Mouse (Mus musculus) v-Abl transformed pro-B cells (cell line): Measurements from ENCODE around the gene Arhgef16.

Source experiments
- in situ Hi-C, 2 experiments: fragments of 400-800 bp; cut with MboI; formaldehyde crosslinking; loops; one replicate each; pipeline ENCODE4 v1.15.1; 2025; ENCODE audit not compliant: unreplicated experiment in 2 of 2

The Arhgef16 gene

DNA sequence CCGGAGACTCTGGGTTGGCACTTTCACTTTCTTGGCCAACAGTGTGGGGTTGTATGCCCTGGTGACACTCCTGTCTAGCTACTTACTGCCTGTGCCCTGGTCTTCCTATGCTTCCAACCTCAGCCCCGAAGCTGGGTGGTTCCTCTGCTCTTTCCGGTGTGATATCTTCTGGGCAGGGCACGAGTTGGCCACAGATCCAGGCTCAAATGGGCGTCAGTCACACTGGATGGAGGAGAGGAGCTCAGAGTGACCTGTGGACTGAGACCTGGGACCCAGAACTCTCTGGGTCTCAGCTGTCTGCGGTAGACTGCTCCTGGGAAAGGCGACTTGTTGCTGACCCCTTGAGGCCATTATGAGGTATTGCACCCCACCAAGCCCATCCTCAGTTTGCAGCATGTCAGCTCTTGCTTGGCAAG is at the start of gene Arhgef16:
Gene Arhgef16, minus strand, starts transcription at position 211 of the 416 bp plus-strand sequence.
- in situ Hi-C loops = no loop called here

DNA sequence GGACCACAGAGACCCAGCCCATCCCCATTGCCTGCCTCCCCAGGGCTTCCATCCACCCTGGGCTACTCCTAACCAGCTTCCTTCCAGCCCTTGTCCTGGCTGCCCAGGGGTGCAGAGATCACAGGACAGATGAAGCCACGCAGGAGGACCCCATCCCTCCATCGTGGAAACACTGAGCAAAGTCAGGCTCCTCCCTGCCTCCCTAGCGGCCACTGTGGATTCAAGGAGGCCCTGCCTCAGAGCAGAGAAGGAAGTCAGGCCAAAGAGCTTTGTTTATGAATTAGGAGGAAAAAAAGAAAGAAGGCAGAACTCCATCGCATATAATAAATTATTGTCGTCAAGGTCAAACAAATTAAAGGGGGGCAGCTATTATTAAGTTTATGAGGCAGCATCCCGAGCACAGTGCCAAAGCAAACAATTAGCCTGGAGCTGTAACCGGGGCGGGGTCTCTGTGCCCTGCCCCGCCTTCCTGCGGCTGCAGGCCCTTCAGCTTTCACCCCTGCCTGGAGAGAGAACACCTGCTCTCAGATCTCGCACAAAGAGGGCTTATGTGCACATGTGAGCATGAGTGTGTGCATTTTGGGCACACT is 46.8 kb upstream of the Arhgef16 start:
- in situ Hi-C loops = no loop called here

DNA sequence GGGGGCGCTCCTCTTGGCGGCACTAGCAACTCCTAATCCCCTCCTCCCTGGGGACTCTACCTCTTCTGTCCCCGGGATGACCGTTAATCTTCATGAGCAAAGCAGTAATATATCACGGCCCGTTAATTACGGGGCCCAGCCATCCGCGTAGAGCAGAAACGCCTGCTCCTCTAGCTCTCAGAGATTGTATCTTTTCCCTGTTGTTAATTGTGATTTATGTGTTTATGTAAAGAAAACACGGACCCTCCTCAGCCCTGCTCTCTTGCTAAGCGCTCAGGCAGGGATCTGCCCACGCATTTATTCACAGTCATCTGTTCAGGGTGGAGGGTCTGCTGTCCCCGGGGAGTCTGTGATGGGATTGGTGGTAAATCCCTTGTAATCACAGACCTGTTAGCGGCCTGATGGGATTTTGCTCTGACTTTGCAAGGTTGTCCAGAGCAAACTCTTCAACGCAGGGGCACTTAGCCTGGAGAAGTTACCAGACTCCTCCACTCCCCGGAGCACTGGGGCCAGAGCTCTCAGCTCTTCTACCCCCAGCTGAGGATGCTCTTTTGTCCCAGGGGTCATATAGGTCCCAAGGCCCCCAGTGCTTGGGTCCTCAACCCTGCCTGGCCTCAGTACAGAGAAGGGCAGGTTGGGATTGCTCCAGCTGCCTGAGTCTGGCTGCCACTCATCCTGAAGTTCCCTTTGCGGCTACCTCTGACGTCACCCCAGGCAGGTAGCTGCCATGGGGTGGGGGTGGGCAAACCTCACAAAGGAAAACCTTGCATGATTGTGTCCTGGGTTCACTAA is 45.5 kb upstream of the Arhgef16 start:
- in situ Hi-C loops = no loop called here

DNA sequence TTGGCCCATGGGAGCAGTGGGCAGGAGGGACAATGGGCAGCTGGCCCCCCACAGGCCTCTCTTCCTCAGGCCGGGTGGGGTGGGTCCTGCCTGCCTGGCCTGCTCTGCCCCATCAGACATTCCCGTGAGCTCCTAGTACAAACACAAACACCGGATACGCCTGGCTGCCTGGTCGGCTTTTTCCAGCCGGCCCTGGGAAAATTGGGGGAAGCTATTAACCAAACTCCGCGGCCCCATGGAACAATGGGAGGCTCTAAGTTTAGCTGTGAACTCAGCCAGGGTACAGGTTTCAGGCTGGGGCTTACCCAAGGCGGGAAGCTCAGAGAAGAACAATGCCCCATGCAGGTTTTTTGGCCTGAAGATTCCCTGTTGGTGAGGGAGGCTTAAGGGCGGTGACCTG is 35.2 kb upstream of the Arhgef16 start:
- in situ Hi-C loops = no loop called here

DNA sequence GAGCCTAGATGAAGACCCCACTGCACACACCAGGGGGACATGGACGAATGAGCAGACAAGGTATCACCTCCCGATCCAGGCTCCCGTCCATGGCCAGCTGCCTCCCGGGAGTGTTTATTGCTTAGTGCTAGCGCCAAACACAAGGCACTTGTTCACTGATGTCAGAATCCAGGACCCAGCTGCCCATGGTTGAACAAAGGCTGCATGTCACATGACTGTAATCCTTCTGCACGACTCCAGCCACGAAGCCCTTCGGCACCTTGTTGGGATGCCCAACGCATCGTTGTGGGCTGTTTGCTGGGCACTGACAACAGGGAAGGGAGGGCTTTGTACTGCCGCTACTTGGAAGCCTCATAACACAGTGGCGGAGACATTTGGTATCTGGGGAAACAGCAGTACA is 34.3 kb upstream of the Arhgef16 start, which contains the start of gene B230104I21Rik:
Gene B230104I21Rik, plus strand, starts transcription at position 367 of the 400 bp plus-strand sequence.
- in situ Hi-C loops = no loop called here

DNA sequence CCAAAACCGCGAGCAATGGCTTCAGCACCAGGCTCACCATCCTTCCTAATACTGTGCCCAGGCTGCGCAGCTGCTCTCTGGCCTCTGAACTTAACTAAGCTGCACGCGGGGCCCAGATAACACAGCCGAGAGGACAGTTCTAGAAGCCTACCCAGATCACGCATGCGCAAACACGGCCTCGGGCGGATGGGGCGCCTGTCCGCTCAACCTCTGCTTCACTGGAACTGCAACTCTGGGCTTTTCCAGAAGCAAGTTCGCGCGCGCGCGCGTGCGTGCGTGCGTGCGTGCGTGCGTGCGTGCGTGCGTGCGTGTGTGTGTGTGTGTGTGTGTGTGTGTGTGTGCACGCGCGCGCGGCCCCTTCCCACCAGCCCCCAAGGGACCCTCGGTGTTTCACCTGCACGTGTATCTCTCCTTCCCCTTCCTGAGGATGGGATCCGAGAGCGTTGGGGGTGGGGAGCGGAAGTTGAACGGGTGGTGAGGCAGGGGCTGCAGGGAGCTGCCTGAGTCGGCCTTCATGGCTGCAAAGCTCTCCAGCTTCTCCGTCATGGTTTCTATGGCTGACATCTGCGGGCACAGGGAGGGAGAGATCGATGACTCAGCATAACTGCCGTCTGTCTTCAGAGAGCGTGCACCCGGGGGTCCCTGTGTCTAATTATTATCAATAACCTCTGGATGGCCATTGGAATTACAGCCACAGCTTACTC is 33.4 kb upstream of the Arhgef16 start:
- in situ Hi-C loops = no loop called here

DNA sequence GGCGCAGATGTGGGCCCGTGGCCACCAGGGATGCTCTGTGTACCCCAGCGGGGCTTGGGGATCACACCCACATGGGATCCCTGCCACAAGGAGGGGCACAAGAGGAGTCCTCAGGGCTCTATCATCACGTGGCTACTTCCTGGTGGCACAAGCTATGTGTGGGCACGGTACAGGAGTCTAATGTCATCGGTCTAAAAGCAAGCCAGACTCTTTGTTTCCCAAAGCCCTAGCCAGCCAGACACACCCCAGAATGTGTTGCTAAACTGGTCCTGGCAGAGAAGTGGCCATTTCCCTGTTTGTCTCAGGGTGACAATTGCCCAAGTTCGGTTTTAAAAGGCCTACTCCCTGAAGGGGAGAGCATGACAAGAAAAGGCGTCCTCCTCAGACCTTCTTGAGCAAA is 31.8 kb upstream of the Arhgef16 start:
- in situ Hi-C loops = no loop called here

DNA sequence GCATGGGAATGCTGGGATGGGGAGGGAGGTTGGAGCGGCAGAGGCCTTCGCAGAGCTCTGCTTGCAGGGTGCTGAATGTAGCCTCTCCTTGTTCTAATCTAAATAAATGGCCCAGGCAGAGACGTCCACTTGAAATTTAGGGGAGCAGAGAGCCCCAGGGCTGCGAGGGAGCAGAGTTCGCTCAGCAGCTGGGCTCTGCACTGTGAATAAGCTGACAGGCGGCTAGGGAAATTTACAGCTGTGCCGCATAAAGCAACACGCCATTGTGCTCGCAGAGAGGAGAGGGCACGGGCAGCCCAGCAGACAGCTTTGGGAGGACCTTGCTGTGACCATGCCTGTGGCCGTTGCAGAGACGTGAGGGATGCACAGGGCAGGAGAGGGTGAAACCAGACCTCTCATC is 29.8 kb upstream of the Arhgef16 start:
- in situ Hi-C loops = no loop called here

DNA sequence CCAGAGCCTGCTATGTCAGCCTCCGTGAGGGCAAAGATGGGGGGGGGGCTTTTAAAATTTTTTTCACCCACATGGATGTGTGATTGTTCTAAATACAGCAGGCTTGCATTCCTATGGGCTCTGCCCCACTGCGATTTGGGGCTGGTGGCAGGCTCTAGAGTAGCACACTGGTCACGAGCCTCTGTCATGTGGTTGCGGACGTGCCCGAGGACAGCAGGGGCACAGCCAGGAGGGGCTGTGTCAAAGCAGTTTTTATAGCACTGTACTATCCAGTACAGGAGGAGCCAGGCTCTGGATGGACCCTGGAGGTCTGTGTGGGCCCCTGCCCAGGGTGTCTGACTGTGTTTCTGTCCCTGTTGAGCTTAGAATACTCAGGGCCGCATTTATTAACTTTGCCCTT is 28.5 kb upstream of the Arhgef16 start:
- in situ Hi-C loops = no loop called here

DNA sequence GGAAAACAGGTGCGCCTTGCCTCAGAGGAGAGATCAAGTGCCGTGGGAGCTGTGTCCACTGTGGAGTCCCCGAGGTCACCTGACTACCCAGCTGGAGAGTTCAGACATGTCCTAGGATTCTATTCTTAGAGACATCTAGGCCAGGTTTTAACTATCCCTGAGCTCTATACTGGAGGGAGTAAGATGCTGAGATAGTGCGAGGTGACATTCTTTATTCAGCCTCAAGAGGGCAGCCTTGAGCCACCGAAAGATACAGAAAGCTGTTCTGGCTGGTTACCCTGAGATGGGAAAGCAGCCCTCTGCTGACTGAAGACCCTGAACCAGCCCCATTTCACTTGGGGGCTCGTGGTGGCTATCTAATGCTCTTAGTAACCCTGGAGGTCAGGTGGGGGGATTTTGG is 27.4 kb upstream of the Arhgef16 start:
- in situ Hi-C loops = no loop called here

DNA sequence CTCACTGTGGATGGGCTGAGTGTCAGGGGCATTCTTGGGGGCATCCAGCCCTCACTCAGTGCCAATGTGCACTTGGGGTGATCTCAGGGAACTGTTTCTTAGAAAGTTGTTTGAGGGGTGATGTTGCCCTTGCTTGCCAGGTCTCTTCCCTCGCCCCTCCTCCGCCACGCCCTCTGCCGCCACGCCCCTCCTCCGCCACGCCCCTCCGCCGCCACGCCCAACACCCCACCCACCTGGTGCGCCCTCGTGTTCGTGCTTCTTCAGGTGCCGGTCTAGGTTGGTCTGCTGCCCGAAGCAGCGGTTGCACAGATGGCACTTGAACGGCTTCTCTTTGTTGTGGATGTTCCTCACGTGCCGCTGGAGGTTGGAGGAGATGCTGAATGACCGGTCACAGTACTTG is 27.0 kb upstream of the Arhgef16 start:
- in situ Hi-C loops = no loop called here

DNA sequence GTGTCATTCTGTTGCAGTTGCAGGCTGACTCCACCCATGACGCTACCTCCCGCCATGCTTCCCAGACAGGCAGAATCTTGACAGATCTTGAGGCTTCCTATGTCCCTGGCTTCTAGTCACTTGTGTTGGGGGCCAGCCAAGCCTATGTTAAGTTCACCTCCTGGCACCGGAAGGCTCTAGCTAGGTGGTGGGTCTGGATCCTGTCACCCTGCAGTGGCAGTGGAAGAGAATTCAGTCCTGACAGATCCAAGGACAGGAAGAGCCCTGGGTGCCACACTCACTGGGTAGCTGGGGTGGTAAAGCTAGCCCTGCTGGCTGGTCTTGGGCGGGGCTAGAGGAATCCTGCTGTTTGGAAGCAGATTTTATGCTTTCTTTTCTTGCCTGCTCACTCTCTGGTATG is 23.9 kb upstream of the Arhgef16 start:
- in situ Hi-C loops = no loop called here

DNA sequence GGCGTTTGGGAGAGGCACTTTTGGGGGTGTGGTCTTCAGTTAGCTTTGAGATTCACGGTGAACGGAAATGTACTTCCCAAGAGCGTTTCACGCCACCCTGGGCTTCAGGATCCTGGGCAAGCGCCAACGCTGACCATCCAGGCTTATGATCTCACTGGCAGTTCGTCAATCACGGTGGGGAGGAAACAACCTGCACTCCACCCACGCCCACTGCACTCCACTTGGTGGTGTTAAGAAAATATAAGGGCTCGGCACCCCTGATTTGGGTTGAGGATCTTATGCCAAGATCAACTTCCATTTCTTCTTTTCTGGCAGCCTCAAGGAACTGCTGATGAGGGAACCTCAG is 12.1 kb upstream of the Arhgef16 start:
- in situ Hi-C loops = no loop called here

DNA sequence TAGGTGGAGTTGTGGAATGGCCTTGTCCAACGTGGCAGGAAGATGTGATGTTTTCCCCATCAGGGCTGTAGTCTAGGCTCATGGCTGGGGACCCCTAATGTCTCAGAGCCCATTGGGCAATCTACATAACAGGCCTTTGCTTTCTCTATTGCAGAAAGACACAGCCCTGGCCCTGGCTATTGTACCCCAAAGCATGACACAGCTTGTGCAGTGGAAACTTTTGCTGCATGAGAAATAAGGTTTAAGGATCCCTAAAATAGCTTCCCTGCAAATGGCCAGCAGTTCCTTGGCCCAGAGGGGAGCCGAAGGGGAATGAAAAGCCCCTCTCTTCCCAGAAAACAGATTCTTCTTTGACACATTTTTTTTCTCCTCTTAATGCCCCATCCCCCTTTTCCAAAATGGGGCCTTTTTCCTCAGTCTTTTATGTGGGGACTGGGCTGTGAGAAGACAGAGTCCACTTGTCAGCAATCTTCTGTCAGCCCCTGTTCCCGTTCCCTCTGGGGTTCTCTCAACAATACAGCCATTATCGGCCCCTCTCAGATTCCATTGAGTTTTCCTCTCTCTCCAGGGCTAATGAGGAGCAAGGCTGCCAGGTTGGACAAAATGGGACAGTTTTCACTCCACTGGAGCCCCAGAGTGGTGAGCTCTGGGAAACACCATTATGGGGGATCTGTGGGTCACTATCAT is 11.6 kb upstream of the Arhgef16 start:
- in situ Hi-C loops = no loop called here

DNA sequence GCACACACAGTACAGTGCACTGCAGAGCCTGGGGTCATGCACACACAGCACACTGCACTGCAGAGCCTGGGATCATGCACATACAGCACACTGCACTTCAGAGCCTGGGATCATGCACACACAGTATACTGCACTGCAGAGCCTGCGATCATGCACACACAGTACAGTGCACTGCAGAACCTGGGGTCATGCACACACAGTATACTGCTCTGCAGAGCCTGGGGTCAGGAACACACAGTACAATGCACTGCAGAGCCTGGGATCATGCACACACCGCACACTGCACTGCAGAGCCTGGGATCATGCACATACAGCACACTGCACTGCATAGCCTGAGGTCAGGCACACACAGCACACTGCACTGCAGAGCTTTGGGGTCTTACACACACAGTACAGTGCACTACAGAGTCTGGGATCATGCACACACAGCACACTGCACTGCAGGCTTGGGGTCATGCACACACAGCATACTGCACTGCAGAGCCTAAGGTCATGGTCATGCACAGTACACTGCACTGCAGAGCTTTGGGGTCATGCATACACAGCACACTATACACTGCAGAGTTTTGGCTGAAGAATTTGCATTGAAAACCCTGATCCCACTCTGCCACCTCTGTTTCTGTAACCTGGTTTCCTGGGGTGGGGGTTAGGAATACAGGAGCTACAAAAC is 10.8 kb upstream of the Arhgef16 start:
- in situ Hi-C loops = no loop called here

DNA sequence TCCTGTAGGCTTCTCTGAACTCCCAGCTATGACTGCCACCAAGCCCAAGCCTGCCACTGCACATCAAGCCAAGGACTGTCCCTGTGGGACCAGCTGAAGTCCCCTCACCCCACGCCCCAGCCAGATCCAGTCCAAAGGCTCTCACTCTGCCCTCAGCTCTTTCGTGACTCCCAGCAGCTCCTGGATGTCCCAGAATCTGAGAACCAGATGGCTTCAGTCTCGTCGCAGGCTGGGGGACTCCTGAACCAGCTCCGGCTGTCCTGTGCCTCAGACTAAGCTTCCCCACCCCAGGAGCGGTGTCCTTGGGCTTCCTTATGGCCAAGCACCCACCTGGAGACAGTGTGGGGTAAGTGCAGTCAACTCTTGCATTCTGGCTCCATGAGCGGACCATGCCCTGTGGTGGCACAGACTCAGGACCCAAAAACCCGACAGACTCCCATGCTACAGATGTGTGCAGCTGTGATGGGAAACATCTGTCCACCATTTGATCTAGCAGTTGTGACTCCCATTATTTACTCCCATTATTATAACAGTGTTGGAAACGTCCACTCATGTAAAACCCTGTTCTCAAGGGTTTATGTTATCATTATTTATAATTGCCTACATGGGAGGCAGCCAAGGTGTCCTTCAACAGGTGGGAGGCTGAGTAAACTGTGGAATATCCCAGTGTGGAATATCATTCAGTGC is 9.2 kb upstream of the Arhgef16 start:
- in situ Hi-C loops = no loop called here

DNA sequence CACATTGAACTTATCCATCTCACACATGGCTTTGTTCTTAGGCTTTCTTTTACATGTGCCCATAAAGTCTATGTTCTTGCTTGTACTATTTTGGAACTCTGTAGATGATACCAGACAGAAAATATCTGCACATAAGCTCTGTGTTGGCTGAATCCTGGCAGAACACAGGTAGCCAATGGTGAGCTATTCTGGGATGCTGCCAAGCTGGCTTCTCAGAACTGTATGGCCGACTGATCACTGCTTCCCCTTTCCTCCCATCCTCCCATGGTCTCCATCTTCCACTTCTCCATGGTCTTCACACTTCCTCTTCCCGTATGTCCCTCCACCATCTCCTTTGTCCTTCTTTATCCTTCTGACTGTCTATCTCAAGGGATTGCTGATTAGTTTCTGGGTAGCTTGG is 7.7 kb upstream of the Arhgef16 start:
- in situ Hi-C loops = no loop called here

DNA sequence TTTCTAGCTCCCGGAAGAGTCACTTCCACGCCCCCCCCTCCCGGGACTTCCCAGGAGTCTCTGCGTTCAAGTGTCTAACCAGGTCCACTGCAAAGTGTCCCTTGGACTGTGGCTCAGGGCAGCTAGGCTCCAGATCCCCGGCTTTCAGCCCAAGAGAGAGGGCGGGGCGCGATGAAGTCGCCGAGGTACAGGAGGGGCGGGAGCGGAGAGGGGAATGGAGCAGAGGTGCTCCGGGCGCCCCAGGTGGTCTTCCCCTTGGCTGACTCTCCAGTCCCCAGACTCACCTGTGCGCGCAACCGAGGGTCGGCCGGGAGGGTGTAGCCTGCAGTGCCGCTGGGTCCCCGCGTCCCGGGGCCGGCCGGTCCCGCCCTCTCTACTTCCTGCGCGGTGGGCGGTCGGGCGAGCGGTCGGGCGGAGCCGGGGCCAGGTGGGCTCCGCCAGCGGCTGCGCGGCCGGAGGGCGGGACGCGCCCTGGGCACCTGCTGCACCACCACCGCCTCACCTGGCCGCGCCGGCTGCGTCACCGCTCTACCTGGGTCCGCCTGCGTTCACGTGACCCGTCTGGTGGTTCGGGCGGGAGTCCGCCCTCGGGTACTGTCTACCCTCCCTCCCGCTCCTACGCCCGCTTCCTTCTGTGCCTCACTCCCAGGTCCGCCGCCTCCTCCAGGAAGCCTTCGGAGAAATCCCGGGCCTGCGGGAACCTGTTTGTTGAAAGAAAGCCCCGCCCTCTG is 1.8 kb downstream of the Arhgef16 start:
- in situ Hi-C loops = no loop called here

DNA sequence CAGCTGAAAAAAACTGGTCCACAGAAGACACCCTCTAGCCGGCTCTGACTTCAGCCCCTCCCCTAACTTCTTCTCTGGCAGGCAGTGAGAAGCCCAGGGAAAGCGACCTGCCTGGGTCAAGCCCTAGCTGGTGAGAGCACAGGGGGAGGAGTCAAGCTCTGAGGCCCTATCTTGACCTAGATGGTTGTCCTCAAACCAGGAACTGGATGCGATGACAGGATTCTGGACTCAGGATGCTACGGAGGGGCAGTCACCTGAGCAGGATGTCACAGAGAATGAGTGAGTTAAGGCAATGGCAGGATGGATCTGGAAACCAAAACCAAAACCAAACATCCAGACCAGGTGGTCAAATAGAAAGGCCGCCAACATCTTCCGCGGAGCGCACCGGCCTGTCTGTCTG is 3.7 kb downstream of the Arhgef16 start:
- in situ Hi-C loops = no loop called here
